17 mouse cellular contexts compared by ENCODE assay signal in genomic region chr19:17354362-17354761, GRCm38 (mm10). TPM values are rescaled to one million over a fixed set of nuclear protein-coding genes. Genes with fewer than 3 reads are reported as not detected.
DNase-seq lines count a peak whose midpoint lies in the region; ATAC-seq lines count a peak whose summit lies in the region.
"Had no signal": no experiment of that assay in that cellular context is flagged by ENCODE, and none has a peak within 500 bp of the region (broad histone marks: within the 10 kb centered on the region; RNA-seq: fewer than 3 reads in every experiment).

No protein-coding gene starts in this region.

- H3K9me3 ChIP-seq in heart, embryonic 14.5 days (ENCODE audit: control insufficient read depth, low read length), result no peaks in the 10 kb centered on the region
- no peaks in the 10 kb centered on the region for H3K9me3 ChIP-seq in megakaryocyte, embryonic 14.5 days
- H3K9me3 ChIP-seq in liver, embryonic 12.5 days (replicated peaks), result no peaks in the 10 kb centered on the region
- H3K9me3 ChIP-seq in hindbrain, embryonic 11.5 days (ENCODE audit: control insufficient read depth, low read length), result no peaks in the 10 kb centered on the region
- H3K9me3 ChIP-seq: hindbrain, embryonic 15.5 days; midbrain, embryonic 12.5 days had no signal

- peaks cover 3 to 18% of the 10 kb centered on the region in 2 experiments; a peak in 3 of 4 replicates for H3K4me1 ChIP-seq in heart, embryonic 14.5 days (ENCODE audit: control insufficient read depth in 2 of 2, insufficient read depth in 2 of 2, low read length in 2 of 2)
- H3K4me1 ChIP-seq in megakaryocyte, embryonic 14.5 days, result peaks cover 85% of the 10 kb centered on the region
- peaks cover 79% of the 10 kb centered on the region for H3K4me1 ChIP-seq in liver, embryonic 12.5 days
- H3K4me1 ChIP-seq in hindbrain, embryonic 11.5 days (replicated peaks; ENCODE audit: control insufficient read depth, insufficient read depth, low read length), result no peaks in the 10 kb centered on the region

- H3K36me3 ChIP-seq in heart, embryonic 14.5 days (ENCODE audit: control insufficient read depth, insufficient read depth, low read length), result no peaks in the 10 kb centered on the region
- peaks cover 42% of the 10 kb centered on the region for H3K36me3 ChIP-seq in megakaryocyte, embryonic 14.5 days (replicated peaks; ENCODE audit: low read length)
- H3K36me3 ChIP-seq in liver, embryonic 12.5 days, result peaks cover 49% of the 10 kb centered on the region
- H3K36me3 ChIP-seq in hindbrain, embryonic 11.5 days (ENCODE audit: control insufficient read depth, insufficient read depth, low read length), result no peaks in the 10 kb centered on the region
- H3K36me3 ChIP-seq: hindbrain, embryonic 15.5 days; midbrain, embryonic 12.5 days had no signal

- H3K9ac ChIP-seq in heart, embryonic 14.5 days (ENCODE audit: low read length), result no peak overlapping the region
- H3K9ac ChIP-seq in liver, embryonic 12.5 days, result peak overlapping the region; percentile 95
- H3K9ac ChIP-seq in hindbrain, embryonic 11.5 days (ENCODE audit: low read depth, low read length), result no peak overlapping the region
- H3K9ac ChIP-seq: forebrain, postnatal 0 days; hindbrain, embryonic 15.5 days; midbrain, embryonic 12.5 days had no signal

- peak overlapping the region in 1 of 2 experiments; percentile 67; a peak in 1 of 4 replicates for H3K4me3 ChIP-seq in heart, embryonic 14.5 days (ENCODE audit: control insufficient read depth in 1 of 2, insufficient read depth in 1 of 2, low read depth in 1 of 2, low read length in 2 of 2)
- peak overlapping the region; percentile 97 for H3K4me3 ChIP-seq in megakaryocyte, embryonic 14.5 days (replicated peaks)
- H3K4me3 ChIP-seq in liver, embryonic 12.5 days, result peak overlapping the region; percentile 89
- no peak overlapping the region for H3K4me3 ChIP-seq in hindbrain, embryonic 11.5 days (ENCODE audit: low read depth, low read length)
- H3K4me3 ChIP-seq: hindbrain, embryonic 15.5 days; layer of hippocampus, adult 2 months; midbrain, embryonic 12.5 days had no signal

- DNase-seq in heart, postnatal 25 days (ENCODE audit: low spot score), result no peak
- DNase-seq in left cerebral cortex, postnatal 36 days (ENCODE audit: low spot score in 2 of 2), result no peak
- DNase-seq in hindbrain, embryonic 11.5 days (ENCODE audit: low spot score), result no peak
- DNase-seq: forebrain, postnatal 0 days; gastrocnemius, postnatal 10 days; kidney, adult 18-20 months; lung, adult 2 months; right cerebral cortex, postnatal 4 days had no signal

- no peak for ATAC-seq in heart, embryonic 14.5 days (ENCODE audit: insufficient number of reproducible peaks, insufficient read depth, low FRiP score, low read depth)
- ATAC-seq in megakaryocyte, adult 5-6 weeks (ENCODE audit: poor library complexity, severe bottlenecking), result no peak
- ATAC-seq in liver, embryonic 12.5 days, result peak; percentile 67
- no peak for ATAC-seq in activated CD4-positive, CD25-positive, alpha-beta regulatory T cell, adult 4 months
- no peak for ATAC-seq in hindbrain, embryonic 11.5 days (ENCODE audit: low FRiP score)
- ATAC-seq: CD4-positive, CD25-positive, alpha-beta regulatory T cell, adult 4 months; forebrain, postnatal 0 days had no signal

- 0 out of 2 replicates have a peak, but pooled peaks cover 3% of the 10 kb centered on the region for H3K27me3 ChIP-seq in heart, embryonic 14.5 days (ENCODE audit: control insufficient read depth, insufficient read depth, low read length)
- no peaks in the 10 kb centered on the region for H3K27me3 ChIP-seq in megakaryocyte, embryonic 14.5 days (replicated peaks)
- H3K27me3 ChIP-seq in liver, embryonic 12.5 days (replicated peaks), result no peaks in the 10 kb centered on the region
- H3K27me3 ChIP-seq in hindbrain, embryonic 11.5 days (ENCODE audit: control insufficient read depth, insufficient read depth, low read length), result peaks cover 4% of the 10 kb centered on the region; the same call in 1 of the 2 replicates

- H3K27ac ChIP-seq in heart, embryonic 14.5 days (replicated peaks in 1 of 2; ENCODE audit: control insufficient read depth in 1 of 2, insufficient read depth in 1 of 2, low read depth in 2 of 2, low read length in 2 of 2), result peak overlapping the region in 1 of 2 experiments; percentile 39; a peak in 2 of 4 replicates
- peak overlapping the region; percentile 94 for H3K27ac ChIP-seq in liver, embryonic 12.5 days
- H3K27ac ChIP-seq in hindbrain, embryonic 11.5 days (ENCODE audit: low read depth, low read length), result no peak overlapping the region
- H3K27ac ChIP-seq: hindbrain, embryonic 15.5 days; layer of hippocampus, adult 2 months; midbrain, embryonic 12.5 days had no signal

- 52% methylated on average over 4 of the region's 4 CpGs for WGBS in heart, embryonic 14.5 days
- 37% methylated on average over 4 of the region's 4 CpGs for WGBS in liver, embryonic 12.5 days (ENCODE audit: insufficient replicate concordance)
- 62% methylated on average over 4 of the region's 4 CpGs for WGBS in hindbrain, embryonic 11.5 days

- intact Hi-C loops in heart, postnatal 25 days (cut with DNase I), result loop anchor here (10.0 kb wide), 1 partner anchor 130 kb away; no protein-coding TSS in a partner anchor
- intact Hi-C loops in left cerebral cortex, postnatal 36 days (cut with DNase I), result no loop called here

- H3K4me2 ChIP-seq in heart, embryonic 14.5 days (ENCODE audit: low read length), result peak overlapping the region; percentile 85
- peak overlapping the region; percentile 86 for H3K4me2 ChIP-seq in liver, embryonic 12.5 days
- H3K4me2 ChIP-seq in hindbrain, embryonic 11.5 days (replicated peaks; ENCODE audit: low read depth, low read length), result no peak overlapping the region
- H3K4me2 ChIP-seq: hindbrain, embryonic 15.5 days; midbrain, embryonic 12.5 days had no signal

RNA-seq across cellular contexts. Expression of gene Gcnt1, which starts 18.3 kb away (rescaled TPM):
- 8.0 and 9.9 TPM in 2 replicates for polyA plus RNA-seq in heart, embryonic 14.5 days (2014; fragmentation: Nextera tagmentation; extraction: Ambion mirVana)
- 10 to 100 TPM; 13.5 to 15.6 TPM for total RNA-seq in heart, postnatal 25 days (2021)
- 0.73 TPM in 1 of 2 replicates, not detected in the other for polyA plus RNA-seq in megakaryocyte, embryonic 14.5 days (2012; ENCODE audit: insufficient read depth, low replicate concordance)
- 44.5 and 46.8 TPM in 2 replicates for total RNA-seq in megakaryocyte, adult 5-6 weeks (2015)
- 45.1 and 51.0 TPM in 2 replicates for total RNA-seq in megakaryocyte, adult 5-6 weeks (2017)
- 25.2 and 25.9 TPM in 2 replicates for polyA plus RNA-seq in liver, embryonic 12.5 days (2016; fragmentation: Nextera tagmentation; extraction: Ambion mirVana)
- polyA plus RNA-seq in activated CD4-positive, CD25-positive, alpha-beta regulatory T cell, adult 4 months (2017; shearing (Covaris generic)), result 10 to 100 TPM; 12.4 to 13.0 TPM
- total RNA-seq in left cerebral cortex, postnatal 36 days (2021), result 1 to 10 TPM; 2.0 to 2.2 TPM
- 7.8 and 8.0 TPM in 2 replicates for polyA plus RNA-seq in hindbrain, embryonic 11.5 days (2014; fragmentation: Nextera tagmentation; extraction: Ambion mirVana)

RNA-seq across cellular contexts. Expression of gene Rfk, which starts 39.5 kb away (rescaled TPM):
- 74.3 and 79.0 TPM in 2 replicates for polyA plus RNA-seq in heart, embryonic 14.5 days (2014; fragmentation: Nextera tagmentation; extraction: Ambion mirVana)
- total RNA-seq in heart, postnatal 25 days (2021), result 10 to 100 TPM; 62.4 to 64.7 TPM
- 15.5 and 50.4 TPM in 2 replicates for polyA plus RNA-seq in megakaryocyte, embryonic 14.5 days (2012; ENCODE audit: insufficient read depth, low replicate concordance)
- 70.7 and 70.8 TPM in 2 replicates for total RNA-seq in megakaryocyte, adult 5-6 weeks (2015)
- total RNA-seq in megakaryocyte, adult 5-6 weeks (2017), result 24.0 and 26.4 TPM in 2 replicates
- 79.8 and 85.5 TPM in 2 replicates for polyA plus RNA-seq in liver, embryonic 12.5 days (2016; fragmentation: Nextera tagmentation; extraction: Ambion mirVana)
- polyA plus RNA-seq in activated CD4-positive, CD25-positive, alpha-beta regulatory T cell, adult 4 months (2017; shearing (Covaris generic)), result 10 to 100 TPM; 20.6 to 30.8 TPM
- total RNA-seq in left cerebral cortex, postnatal 36 days (2021), result 10 to 100 TPM; 57.0 to 64.5 TPM
- 82.6 and 86.7 TPM in 2 replicates for polyA plus RNA-seq in hindbrain, embryonic 11.5 days (2014; fragmentation: Nextera tagmentation; extraction: Ambion mirVana)
